Mouse (Mus musculus): ENCODE data around the gene Plce1.

DNA sequence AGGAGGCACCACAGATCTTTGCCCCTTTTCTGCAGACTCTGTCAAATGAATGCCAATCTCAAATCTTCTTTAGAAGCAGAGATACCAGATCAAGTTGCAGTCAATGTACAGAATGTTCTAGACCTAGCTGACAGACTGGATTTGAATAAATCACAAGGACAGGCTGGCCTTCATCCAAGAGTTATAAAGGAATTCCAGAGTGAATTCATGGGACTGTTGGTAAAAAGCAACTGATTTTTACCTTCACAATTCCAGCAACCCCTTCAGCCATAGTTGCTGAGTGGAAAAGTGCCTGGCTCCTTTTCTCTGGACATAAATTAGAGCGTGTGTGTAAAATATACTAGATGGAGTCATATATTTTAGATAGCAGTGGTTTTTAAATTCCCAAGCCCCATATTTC lies 102.0 kb downstream of the Plce1 start:
- TF ChIP-seq TAL1 (IDR thresholded peaks at IDR 0.05; ENCODE audit: low read length), result no peak
- no peak for TF ChIP-seq GATA1 (IDR thresholded peaks at IDR 0.05; ENCODE audit: low read length)
